Mouse (Mus musculus) heart, postnatal 36 days (tissue): ENCODE data around the gene Sdk2. TPM values are rescaled to one million over a fixed set of nuclear protein-coding genes. Genes with fewer than 3 reads are reported as not detected.

Experiments
- DNase-seq, 2 experiments: peaks; one replicate each; pipeline ENCODE4 v3.0.0; 2021 to 2022
- intact Hi-C: fragments of 180-260 bp; cut with DNase I; formaldehyde crosslinking; loops from one replicate; pipeline ENCODE4 v1.15.1; 2025
- total RNA-seq, 2 experiments: library from RNA; stranded (reverse); gene quantifications; 2 replicates each; pipeline ENCODE4 v1.2.3; 2021

Sdk2 gene
- total RNA-seq, 2 experiments from 2014 or later, result 1.1 to 2.6 TPM

- DNase-seq, result no peak
- intact Hi-C loops, result no loop called here
Measured at GRCm38 (mm10) chr11:114050511-114050910, 16.3 kb downstream of the Sdk2 start.

- no peak for DNase-seq
- intact Hi-C loops, result no loop called here
Measured at GRCm38 (mm10) chr11:114047887-114048331, 18.9 kb downstream of the Sdk2 start.

GRCm38 (mm10) chr11:114046927-114047326, 19.9 kb downstream of the Sdk2 start:
- intact Hi-C loops, result no loop called here

GRCm38 (mm10) chr11:114044373-114044772, 22.5 kb downstream of the Sdk2 start:
- intact Hi-C loops, result no loop called here
- no peak for DNase-seq

More at GRCm38 (mm10) chr11:114046927-114047326, 19.9 kb downstream of the Sdk2 start:
- no peak for DNase-seq

- DNase-seq, result no peak
- intact Hi-C loops, result no loop called here
Measured at GRCm38 (mm10) chr11:114043530-114043929, 23.3 kb downstream of the Sdk2 start.

- intact Hi-C loops, result no loop called here
- no peak for DNase-seq
Measured at GRCm38 (mm10) chr11:114040391-114041035, 26.3 kb downstream of the Sdk2 start.

- DNase-seq, result no peak
- intact Hi-C loops, result no loop called here
Measured at GRCm38 (mm10) chr11:114038036-114038435, 28.8 kb downstream of the Sdk2 start.

GRCm38 (mm10) chr11:114031491-114031890, 35.4 kb downstream of the Sdk2 start:
- DNase-seq, result no peak
- intact Hi-C loops, result no loop called here

- intact Hi-C loops, result no loop called here
- no peak for DNase-seq
Measured at GRCm38 (mm10) chr11:114030214-114030613, 36.6 kb downstream of the Sdk2 start.

- DNase-seq, result peak in 1 of 2 experiments; percentile 11
- intact Hi-C loops, result no loop called here
Measured at GRCm38 (mm10) chr11:114028512-114028911, 38.3 kb downstream of the Sdk2 start.

- intact Hi-C loops, result no loop called here
Measured at GRCm38 (mm10) chr11:114028021-114028420, 38.8 kb downstream of the Sdk2 start.

GRCm38 (mm10) chr11:114025056-114025455, 41.8 kb downstream of the Sdk2 start:
- intact Hi-C loops, result no loop called here
- no peak for DNase-seq

More at GRCm38 (mm10) chr11:114028021-114028420, 38.8 kb downstream of the Sdk2 start:
- no peak for DNase-seq

- intact Hi-C loops, result no loop called here
- peak; percentile 14 to 22 for DNase-seq
Measured at GRCm38 (mm10) chr11:114023965-114024364, 42.9 kb downstream of the Sdk2 start.

GRCm38 (mm10) chr11:114022166-114022565, 44.7 kb downstream of the Sdk2 start:
- no peak for DNase-seq
- intact Hi-C loops, result no loop called here

- intact Hi-C loops, result no loop called here
- no peak for DNase-seq
Measured at GRCm38 (mm10) chr11:114019087-114019486, 47.8 kb downstream of the Sdk2 start.

- peak in 1 of 2 experiments; percentile 14 for DNase-seq
Measured at GRCm38 (mm10) chr11:114016889-114017392, 49.9 kb downstream of the Sdk2 start.

GRCm38 (mm10) chr11:114016108-114016888, 50.5 kb downstream of the Sdk2 start:
- intact Hi-C loops, result no loop called here
- DNase-seq, result no peak

More at GRCm38 (mm10) chr11:114016889-114017392, 49.9 kb downstream of the Sdk2 start:
- intact Hi-C loops, result no loop called here

GRCm38 (mm10) chr11:114011523-114011922, 55.3 kb downstream of the Sdk2 start:
- no peak for DNase-seq
- intact Hi-C loops, result no loop called here

- no peak for DNase-seq
- intact Hi-C loops, result no loop called here
Measured at GRCm38 (mm10) chr11:114005879-114006278, 61.0 kb downstream of the Sdk2 start.

GRCm38 (mm10) chr11:114004651-114005050, 62.2 kb downstream of the Sdk2 start:
- no peak for DNase-seq
- intact Hi-C loops, result no loop called here

GRCm38 (mm10) chr11:114003195-114003594, 63.7 kb downstream of the Sdk2 start:
- peak in 1 of 2 experiments; percentile 37 for DNase-seq
- intact Hi-C loops, result no loop called here

GRCm38 (mm10) chr11:114000051-114000450, 66.8 kb downstream of the Sdk2 start:
- intact Hi-C loops, result no loop called here
- no peak for DNase-seq
